Mouse (Mus musculus) NIH3T3 (cell line): ENCODE results near the gene Snx27.

Source experiments
- DNase-seq: peaks from one replicate; pipeline ENCODE4 v3.0.0-alpha.2; 2012; ENCODE audit warnings: low read depth

Snx27 gene

DNA sequence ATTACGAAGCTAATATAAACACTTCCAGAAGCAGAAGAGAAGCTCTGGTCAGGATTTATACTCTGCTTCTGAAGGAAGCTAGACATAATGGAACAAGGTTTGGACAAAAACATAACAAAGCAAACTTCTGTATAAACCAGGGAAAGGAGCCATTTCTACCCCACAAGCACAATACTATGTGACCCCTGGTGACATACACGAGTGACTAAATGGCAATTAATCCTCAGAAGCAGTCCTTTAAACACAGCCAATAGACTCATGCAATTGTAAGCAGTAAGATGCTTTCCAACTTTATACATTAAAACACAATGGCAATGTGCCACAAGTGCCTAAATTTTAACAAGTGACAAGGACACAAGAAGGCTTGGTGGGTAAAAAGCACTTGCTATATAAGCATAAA is 15.3 kb downstream of the Snx27 start:
- DNase-seq = no peak

DNA sequence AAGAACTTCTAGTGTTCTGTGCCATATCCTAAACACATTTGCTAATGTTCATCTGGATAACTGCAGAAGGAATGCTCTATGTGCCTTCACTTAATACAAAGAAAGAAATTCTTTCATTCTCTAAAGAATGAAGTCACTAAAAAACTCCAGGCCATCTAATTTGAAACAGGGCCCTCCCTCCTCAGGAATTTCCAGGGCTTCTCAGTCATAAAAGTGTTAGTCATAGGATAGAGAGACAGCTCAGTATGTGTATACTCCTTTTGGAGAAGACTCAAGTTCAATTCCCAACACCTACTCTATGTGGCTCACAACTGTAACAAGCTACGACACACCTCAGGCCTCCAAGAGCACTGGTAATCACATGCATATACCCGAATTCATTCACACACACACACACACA is 17.0 kb downstream of the Snx27 start:
- DNase-seq = peak; percentile 77

DNA sequence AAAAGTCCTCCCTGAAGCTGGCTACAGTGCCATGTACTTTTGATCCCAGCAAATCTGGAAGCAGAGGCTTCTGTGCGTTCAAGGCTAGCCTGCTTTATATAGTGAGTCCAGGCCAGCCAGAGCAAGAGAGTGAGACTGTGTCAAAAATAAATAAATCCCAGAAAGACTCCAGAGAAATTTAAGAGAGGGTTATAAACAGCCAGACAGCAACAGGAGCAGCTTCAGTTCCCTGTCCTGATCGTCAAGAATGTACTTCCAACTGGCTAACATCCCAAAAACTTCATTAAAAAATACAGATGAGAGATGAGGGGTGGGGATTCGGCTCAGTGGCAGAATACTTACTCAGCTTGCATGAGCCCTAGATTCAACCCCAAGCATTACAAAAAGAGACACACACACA is 17.4 kb downstream of the Snx27 start:
- peak; percentile 42 for DNase-seq

GRCm38 (mm10) chr3:94564356-94565010 is 18.0 kb downstream of the Snx27 start:
- peak; percentile 20 for DNase-seq

DNA sequence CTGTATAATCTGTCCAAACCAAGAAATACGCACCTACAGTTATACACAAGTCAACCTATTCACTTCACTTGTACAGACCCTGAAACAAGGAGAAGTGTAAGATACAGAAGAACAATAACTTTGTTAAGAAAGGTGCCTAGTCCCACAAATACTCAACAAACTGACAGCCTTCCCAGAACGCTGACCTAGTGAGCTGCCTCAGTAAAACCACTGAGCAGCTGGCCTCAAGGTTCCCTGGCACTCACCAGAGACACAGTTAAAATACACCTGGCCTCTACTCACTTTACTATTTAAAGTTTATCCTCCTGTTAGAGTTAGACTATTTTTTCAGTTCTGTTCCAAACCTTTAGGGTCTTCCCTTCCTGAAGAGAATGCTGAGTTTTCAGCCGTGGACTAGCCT is 19.4 kb downstream of the Snx27 start:
- no peak for DNase-seq

DNA sequence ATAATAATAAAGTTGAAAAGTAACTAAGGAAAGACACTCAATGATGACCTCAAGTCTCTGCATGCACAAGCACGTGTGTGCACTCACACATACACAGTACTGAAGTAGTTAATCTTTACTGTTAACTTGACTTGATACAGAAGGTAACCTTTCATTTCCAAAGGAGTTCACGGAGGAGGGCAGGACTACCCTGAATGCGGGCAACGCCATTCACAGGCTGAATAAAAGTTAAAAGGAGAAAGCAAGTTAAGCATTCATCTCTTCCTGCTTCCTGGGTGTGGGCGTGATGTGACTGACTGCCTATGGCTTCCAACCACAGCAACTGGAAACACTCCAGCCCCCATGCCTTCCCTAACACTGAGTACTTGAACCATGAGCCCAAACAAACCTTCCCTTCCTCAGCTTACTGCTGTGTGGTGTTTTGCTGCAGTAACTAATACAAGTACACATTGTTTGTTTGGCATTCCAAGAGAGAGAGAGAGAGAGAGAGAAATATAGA is 22.5 kb downstream of the Snx27 start:
- DNase-seq = no peak

- no peak for DNase-seq
These were observed 33.5 kb downstream of the Snx27 start for GRCm38 (mm10) chr3:94549041-94549440.

DNA sequence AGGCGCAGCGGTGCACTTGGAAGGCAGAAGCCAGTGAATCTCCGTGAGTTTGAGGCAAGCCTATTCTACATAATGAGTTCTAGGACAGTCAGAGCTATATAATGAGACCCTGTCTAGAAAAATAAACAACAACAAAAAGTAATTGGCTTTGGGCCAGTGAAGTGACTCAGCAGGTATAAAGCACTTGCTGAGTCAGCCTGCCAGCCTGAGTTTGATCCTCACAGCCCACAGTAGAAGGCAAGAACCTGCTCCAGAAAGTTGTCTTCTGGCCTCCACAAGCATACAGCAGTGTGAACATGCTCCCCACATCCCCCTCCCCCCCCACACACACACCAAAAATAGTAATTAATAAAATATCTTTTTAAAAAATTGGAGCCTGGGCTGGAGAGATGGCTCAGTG is 45.3 kb downstream of the Snx27 start:
- DNase-seq = peak; percentile 66

DNA sequence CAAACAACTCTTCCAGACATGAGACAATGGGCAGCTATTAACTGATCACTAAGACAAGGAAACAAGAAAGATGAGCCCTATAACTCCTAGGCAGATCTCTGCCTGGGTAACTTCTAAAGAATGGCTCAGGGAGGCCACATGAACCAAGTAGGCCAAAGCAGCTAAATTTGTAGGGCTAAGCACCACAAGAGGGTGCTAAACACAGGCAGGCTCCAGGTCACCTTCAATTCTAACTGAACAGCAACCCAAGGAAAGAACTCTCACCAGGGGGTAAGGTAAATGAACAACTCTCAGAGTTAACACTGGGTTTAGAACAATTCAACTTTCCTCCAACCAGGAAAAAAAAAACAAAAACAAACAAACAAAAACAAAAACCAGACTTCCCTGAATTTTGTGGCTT is 48.5 kb downstream of the Snx27 start:
- peak; percentile 53 for DNase-seq

GRCm38 (mm10) chr3:94526731-94527130 is 55.8 kb downstream of the Snx27 start:
- DNase-seq = no peak

GRCm38 (mm10) chr3:94506664-94507063 is 75.9 kb downstream of the Snx27 start:
- DNase-seq = peak; percentile 33

DNA sequence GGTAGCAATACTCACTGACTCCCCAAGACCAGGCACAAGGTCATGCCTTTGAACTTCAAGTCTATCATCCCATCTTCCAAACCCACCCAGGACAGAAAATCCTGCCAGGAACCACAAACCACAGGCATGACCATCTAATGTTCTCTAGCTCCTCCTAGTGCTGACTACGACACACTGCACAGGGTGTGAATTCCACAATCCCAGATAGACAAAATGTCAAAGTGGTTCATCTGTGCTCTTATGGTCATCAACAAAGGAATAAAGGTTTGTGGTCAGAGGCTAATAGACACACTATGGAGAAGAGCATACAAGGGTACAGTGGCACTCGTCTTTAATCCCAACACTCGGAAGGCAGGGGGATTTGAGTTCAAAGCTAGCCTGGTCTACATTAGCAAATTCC is 80.3 kb downstream of the Snx27 start:
- DNase-seq = peak; percentile 67

GRCm38 (mm10) chr3:94497162-94497561 is 85.4 kb downstream of the Snx27 start:
- DNase-seq = no peak

GRCm38 (mm10) chr3:94487581-94487980 is 94.9 kb downstream of the Snx27 start:
- DNase-seq = no peak

DNA sequence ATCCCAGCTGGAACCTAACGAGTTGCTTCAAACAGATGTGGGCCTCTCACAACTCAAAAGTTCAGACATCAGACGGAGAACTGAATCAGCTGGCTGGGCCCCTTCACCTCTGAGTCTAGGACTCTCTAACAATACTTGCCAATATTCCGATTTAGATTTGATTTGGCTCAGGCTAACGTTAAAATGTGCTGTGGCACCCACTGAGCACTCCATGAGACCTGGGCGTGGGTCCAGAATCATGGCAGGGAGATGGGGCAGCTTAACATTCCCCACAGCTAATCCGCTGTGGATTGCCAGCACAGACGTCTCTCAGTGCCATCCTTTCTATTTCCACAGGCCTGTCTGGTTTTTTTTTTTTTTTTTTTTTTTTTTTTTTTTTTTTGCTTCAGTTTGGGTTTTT is 96.6 kb downstream of the Snx27 start:
- no peak for DNase-seq

DNA sequence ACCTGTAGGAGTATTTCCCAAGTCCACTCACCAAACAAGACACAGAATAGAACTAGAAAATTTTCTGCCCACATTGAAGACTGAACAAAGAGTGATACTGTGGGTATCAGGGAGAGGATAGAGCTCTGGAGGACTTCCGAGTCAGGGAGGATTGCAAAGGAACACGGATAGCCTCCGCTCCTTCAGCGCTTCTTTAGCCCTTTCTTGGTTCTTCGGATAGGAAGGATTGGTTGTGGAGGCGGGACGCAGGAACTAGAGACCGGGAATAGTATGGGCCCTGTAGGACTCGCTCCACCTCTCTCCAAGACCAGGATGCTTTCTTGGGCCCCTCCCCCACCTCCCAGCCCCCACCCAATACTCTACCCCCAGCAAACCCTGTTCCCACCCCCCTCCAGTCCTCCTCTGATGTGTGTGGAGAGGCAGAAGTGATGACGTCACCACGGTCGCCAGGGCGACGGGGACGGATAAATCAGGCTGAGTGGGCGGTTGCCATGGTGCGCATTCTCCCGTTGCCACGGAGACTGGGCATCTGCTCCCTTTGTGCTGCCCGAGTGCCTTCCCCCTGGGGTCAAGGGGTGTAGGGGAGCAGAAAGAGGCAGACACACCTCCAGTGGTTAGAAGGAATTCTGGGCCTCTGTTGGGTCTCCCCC is 98.6 kb downstream of the Snx27 start:
- DNase-seq = no peak

GRCm38 (mm10) chr3:94482764-94483385 is 99.6 kb downstream of the Snx27 start:
- DNase-seq = peak; percentile 79

DNA sequence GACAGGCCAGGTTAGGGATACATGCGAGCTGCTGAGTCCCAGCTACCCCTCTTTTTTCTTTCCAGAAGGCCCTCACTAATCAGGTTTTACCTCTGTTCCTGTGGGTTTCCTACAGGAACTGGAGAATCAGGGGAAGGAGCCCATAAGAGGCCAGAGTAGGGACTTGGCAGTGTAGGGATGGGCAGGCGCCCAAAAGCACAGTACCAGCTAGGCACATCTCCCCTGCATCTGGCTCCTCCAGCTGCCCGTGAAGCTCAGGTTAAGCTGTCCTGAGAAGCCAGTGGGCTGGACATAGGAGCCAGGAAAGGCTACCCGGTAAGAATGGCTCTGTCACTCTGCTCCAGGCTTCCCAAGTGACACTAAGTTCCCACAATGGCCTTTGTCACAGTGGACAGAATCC is 101.1 kb downstream of the Snx27 start:
- DNase-seq = no peak

GRCm38 (mm10) chr3:94480291-94480884 is 102.1 kb downstream of the Snx27 start, which contains the start of gene Riiad1:
TSS of gene Riiad1 (minus strand) at chr3:94480341.
- DNase-seq = no peak

DNA sequence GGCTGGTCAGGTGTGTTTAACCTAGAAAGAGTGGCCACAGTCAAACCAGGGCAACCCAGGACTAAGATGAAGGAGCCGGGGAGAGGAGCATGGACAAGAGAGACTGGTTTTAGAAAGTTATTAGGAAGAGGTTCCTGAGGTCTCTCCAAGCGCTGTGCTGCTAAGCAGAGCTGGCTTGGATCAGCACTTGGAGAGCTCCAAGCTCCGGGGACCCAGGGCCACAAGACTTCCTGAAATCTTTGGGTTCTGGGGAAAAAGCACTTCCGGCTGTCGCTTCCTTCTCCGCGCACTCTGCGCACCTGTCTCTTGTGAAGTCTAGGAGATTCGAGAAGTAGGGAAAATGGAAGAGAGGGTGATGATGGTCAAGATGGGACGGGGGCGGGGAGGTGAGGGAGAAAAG is 103.0 kb downstream of the Snx27 start:
- no peak for DNase-seq

- no peak for DNase-seq
These were observed 103.8 kb downstream of the Snx27 start for GRCm38 (mm10) chr3:94478591-94479169.

- DNase-seq = no peak
These were observed 104.5 kb downstream of the Snx27 start, which contains the start of gene Celf3 for GRCm38 (mm10) chr3:94477981-94478422. TSS of gene Celf3 (plus strand) at chr3:94478295.
